Mouse (Mus musculus) hematopoietic multipotent progenitor cell, adult 10-12 weeks (in vitro differentiated cells): ENCODE results near the gene Mogs. TPM values are rescaled to one million over a fixed set of nuclear protein-coding genes. Genes with fewer than 3 reads are reported as not detected.

Source experiments
- polyA plus RNA-seq: library from polyadenylated mRNA; stranded (reverse); fragments of >175 nt; gene quantifications from 2 replicates; pipeline ENCODE4 v1.2.3, GENCODE M21; 2012; ENCODE audit warnings: low replicate concordance

Gene Mogs
- polyA plus RNA-seq, result 89.6 and 121 TPM in 2 replicates

DNA sequence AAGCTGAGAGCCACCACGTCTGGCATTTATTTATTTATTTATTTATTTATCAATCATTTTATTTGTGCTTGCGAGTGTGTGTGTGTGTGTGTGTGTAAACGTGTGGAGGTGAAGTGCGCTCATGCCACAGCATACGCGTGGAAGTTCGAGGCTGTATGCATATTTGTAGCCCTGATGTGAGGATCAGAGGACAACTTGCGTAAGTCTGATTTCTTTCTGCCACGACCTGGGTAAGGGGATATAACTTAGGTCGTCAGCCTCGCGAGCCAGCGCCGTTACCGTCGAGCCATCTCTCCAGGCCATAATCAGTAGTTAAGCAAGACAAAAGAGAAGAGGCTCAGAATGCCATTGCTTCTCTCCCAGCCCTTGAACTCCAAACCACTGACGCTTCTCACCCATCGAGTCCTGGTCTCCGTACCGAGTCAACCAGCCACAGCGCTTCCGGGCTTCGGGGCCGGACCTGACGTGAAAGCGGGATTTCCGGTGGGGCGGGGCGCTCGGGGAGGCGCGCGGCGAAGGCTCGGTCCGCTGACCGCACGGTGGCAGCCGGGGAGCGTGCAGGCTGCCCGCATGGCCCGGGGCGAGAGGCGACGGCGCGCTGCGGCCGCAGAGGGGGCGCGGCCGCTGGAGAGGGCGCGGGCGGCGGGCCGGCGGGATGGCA lies at the start of gene Mogs:
Gene Mogs (plus strand): TSS at position 486 of the 661 bp plus-strand sequence.

DNA sequence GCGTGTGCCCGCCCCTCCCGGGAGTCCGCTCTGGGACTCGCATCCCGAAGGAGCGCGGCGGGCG lies 45.2 kb upstream of the Mogs start, which contains the start of gene Tlx2:
Gene Tlx2 (minus strand): TSS at position 47 of the 64 bp plus-strand sequence.

GRCm38 (mm10) chr6:83077630-83078323 lies 37.5 kb upstream of the Mogs start, which contains the start of gene Pcgf1:
Gene Pcgf1 (plus strand): TSS chr6:83077869.

GRCm38 (mm10) chr6:83086121-83087035 lies 28.9 kb upstream of the Mogs start, which contains the start of gene Lbx2:
Gene Lbx2 (plus strand): TSS chr6:83086367.

GRCm38 (mm10) chr6:83101316-83101687 lies 14.0 kb upstream of the Mogs start, which contains the start of the genes Ccdc142 and Gm42688:
Gene Ccdc142 (plus strand): TSS chr6:83101601.
Gene Gm42688 (plus strand): TSS chr6:83101617.

GRCm38 (mm10) chr6:83108762-83109668 lies 6.3 kb upstream of the Mogs start, which contains the start of gene Mrpl53:
Gene Mrpl53 (plus strand): TSS chr6:83109040.

GRCm38 (mm10) chr6:83120930-83121862 lies 5.9 kb downstream of the Mogs start, which contains the start of gene Wbp1:
Gene Wbp1 (minus strand): TSS chr6:83121559.

DNA sequence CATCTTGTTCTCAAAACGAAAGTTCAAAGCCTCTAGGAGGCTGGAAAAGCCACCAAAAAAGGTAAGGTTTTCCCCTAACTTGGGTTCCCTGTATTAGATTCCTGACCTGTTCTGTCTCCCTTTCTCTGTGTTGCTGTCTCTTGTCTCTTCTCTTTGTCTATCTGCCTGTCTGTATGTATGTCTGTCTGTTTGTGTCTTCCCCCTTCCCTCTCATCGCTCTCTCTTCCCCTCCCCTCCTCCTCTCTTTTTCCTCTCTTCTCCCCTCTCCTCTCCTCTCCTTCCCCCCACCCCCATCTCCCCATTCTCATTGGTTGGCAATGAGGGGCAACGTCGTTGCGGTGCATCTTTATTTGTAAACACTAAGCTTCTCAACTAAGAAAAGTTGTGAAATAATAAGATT lies 10.0 kb downstream of the Mogs start, which contains the start of gene Ino80b:
Gene Ino80b (minus strand): TSS at position 101 of the 400 bp plus-strand sequence.

GRCm38 (mm10) chr6:83134951-83135513 lies 19.7 kb downstream of the Mogs start, which contains the start of gene Rtkn:
Gene Rtkn (plus strand): TSS chr6:83135463.

DNA sequence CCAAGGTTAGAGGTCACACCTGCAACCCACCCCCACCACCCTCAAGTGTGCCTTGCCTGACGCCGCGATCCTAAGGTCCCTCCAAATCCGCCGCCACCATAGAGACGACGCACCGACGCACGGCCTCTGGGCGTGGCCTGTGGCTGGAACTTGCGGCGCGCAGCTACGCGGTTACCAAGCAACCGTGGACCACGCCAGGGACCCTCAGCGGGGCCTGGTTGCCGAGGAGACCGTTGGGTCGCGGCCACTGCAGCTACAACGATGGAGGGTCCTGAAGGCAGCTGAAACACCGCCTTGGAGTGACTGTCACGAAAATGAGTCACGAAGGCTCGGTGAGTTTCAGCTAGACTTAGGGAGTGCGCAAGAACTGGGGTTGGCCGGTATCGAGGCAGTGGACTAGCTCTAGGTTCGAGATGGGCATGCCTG lies 41.0 kb downstream of the Mogs start, which contains the start of the genes Wdr54 and 1700003E16Rik:
Gene Wdr54 (minus strand): TSS at position 139 of the 426 bp plus-strand sequence.
Gene 1700003E16Rik (plus strand): TSS at position 146 of the 426 bp plus-strand sequence.

DNA sequence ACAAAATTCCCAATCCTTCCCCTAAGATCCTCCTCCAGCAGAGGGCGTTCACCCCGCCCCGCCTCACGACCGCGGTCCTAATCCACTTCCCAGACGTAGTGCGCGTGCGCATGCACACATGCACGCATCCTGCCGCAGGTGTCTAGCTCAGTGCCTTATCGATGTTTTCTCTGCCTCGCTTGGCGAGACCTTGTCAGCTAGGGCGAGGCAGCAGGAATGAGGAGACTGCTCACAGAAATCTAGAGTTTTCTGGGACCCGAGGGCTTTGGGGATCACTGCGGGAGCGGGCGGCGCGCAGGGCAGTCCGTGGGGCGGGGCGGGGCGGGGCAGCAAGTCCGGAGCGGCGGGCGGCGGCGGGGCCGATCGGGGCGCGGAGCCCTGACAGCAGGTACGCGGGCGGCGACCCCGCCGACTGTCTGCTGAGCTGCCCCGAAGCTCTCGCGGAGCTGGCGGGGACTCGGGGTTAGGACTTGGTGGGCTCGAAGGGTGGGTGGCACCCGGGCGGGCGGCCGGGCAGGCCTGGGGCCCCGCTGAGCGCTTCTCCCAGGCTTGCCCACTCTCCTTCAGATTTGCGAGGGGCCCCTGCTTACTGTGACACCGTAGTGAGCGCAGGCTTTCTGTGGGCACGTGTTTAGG lies 50.4 kb downstream of the Mogs start, which contains the start of gene Dctn1:
Gene Dctn1 (plus strand): TSS at position 314 of the 636 bp plus-strand sequence.

Other genes with a start within 250 kb of the Mogs start
- 5.5 and 9.5 TPM in 2 replicates for gene Sema4f, start 175.7 kb upstream of the Mogs start, polyA plus RNA-seq
- gene M1ap, start 168.6 kb upstream of the Mogs start, polyA plus RNA-seq, result 2.0 and 5.3 TPM in 2 replicates
- 102 and 131 TPM in 2 replicates for gene Dok1, start 82.0 kb upstream of the Mogs start, polyA plus RNA-seq
- 0.51 and 1.7 TPM in 2 replicates for gene Loxl3, start 81.3 kb upstream of the Mogs start, polyA plus RNA-seq
- gene Aup1, start 61.0 kb upstream of the Mogs start, polyA plus RNA-seq, result 1,215 and 2,402 TPM in 2 replicates
- gene Htra2, start 60.2 kb upstream of the Mogs start, polyA plus RNA-seq, result 35.3 and 41.7 TPM in 2 replicates
- gene Dqx1, start 57.7 kb upstream of the Mogs start, polyA plus RNA-seq, result 0.97 and 1.3 TPM in 2 replicates
- gene Tlx2, start 45.2 kb upstream of the Mogs start, polyA plus RNA-seq, result 0.25 TPM in 1 of 2 replicates, not detected in the other
- gene Pcgf1, start 37.6 kb upstream of the Mogs start, polyA plus RNA-seq, result 7.9 and 13.4 TPM in 2 replicates
- gene Lbx2, start 29.1 kb upstream of the Mogs start, polyA plus RNA-seq, result 0.28 and 0.51 TPM in 2 replicates
- gene Ccdc142, start 13.9 kb upstream of the Mogs start, polyA plus RNA-seq, result 12.7 and 12.8 TPM in 2 replicates
- gene Gm42688, start 13.9 kb upstream of the Mogs start, polyA plus RNA-seq, result 3.6 and 7.5 TPM in 2 replicates
- gene Mrpl53, start 6.5 kb upstream of the Mogs start, polyA plus RNA-seq, result 22.8 and 39.1 TPM in 2 replicates
- 58.0 and 86.2 TPM in 2 replicates for gene Wbp1, start 6.1 kb downstream of the Mogs start, polyA plus RNA-seq
- gene Ino80b, start 9.9 kb downstream of the Mogs start, polyA plus RNA-seq, result 132 and 369 TPM in 2 replicates
- gene Rtkn, start 20.0 kb downstream of the Mogs start, polyA plus RNA-seq, result 2.3 and 7.8 TPM in 2 replicates
- 0.18 and 0.59 TPM in 2 replicates for gene Wdr54, start 40.9 kb downstream of the Mogs start, polyA plus RNA-seq
- gene 1700003E16Rik, start 40.9 kb downstream of the Mogs start, polyA plus RNA-seq, result 0.06 and 0.30 TPM in 2 replicates
- gene Dctn1, start 50.4 kb downstream of the Mogs start, polyA plus RNA-seq, result 222 and 899 TPM in 2 replicates
- gene Slc4a5, start 104.3 kb downstream of the Mogs start, polyA plus RNA-seq, result 0.34 and 0.66 TPM in 2 replicates
- gene Mthfd2, start 210.4 kb downstream of the Mogs start, polyA plus RNA-seq, result 6.2 and 9.7 TPM in 2 replicates
- 146 and 421 TPM in 2 replicates for gene Mob1a, start 210.5 kb downstream of the Mogs start, polyA plus RNA-seq
- gene Bola3, start 233.7 kb downstream of the Mogs start, polyA plus RNA-seq, result 22.9 and 30.3 TPM in 2 replicates